Mouse (Mus musculus) cortical plate, adult 2 months (tissue): ENCODE results near the gene Srm.

ENCODE experiments used
- CTCF ChIP-seq: fragments of 200-500 bp; IDR thresholded peaks from 2 replicates; pipeline ENCODE4 v1.5.1; 2011; ENCODE audit warnings: mild to moderate bottlenecking, control low read depth, low read length; ENCODE audit not compliant: insufficient read depth; ENCODE audit errors: extremely low read depth
- POLR2A ChIP-seq: fragments of 200-500 bp; IDR thresholded peaks from 2 replicates; pipeline ENCODE4 v1.6.1; 2011; ENCODE audit warnings: mild to moderate bottlenecking, low read length, control low read depth; ENCODE audit not compliant: insufficient read depth; ENCODE audit errors: extremely low read depth

GRCm38 (mm10) chr4:148581422-148581821 lies 9.9 kb upstream of the Srm start:
- TF ChIP-seq POLR2A (no peak), CTCF (no peak)
